Mouse (Mus musculus) right cerebral cortex, postnatal 4 days (tissue): ENCODE measurements around the gene Prkar2b.

ENCODE experiments used
- DNase-seq: peaks from one replicate; pipeline ENCODE4 v3.0.0-alpha.2; 2022

Prkar2b gene

DNA sequence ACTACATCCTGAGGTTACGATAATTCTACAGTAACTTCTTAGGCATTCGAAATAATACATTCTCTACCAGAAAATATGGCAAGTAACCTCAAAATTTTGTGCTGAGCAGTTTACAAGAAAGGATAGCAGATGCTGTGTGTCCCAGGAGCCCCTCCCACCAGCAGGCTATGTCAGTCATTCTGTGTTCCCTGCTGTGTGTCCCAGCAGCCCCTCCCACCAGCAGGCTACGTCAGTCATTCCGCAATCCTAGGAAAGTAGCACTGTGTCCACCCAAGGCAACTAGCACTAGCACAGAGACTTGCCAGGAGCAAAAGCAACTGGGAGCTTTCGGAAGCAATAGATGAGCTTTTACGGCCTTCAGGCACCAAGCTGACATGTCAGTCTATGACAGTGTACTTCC, 97.0 kb downstream of the Prkar2b start:
- no peak for DNase-seq

DNA sequence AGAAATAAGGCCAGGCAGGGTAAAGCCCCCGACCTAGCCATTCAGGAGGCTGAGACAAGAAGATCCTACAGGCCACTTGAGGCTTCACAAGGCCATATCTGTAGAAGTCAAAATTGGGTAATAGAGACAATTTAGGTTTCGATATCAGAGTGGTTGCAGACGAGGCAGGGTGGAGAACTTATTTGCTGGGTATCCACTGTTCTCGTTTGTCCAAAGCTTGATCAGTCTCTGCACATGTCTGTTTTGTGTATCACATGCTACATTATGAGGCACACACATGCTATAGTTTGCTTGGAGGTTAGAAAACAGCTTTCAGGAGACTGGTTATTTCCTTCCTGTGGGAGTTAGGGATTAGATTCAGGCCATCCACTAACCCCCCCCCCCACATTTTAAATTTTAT, 105.3 kb downstream of the Prkar2b start:
- DNase-seq, result no peak

DNA sequence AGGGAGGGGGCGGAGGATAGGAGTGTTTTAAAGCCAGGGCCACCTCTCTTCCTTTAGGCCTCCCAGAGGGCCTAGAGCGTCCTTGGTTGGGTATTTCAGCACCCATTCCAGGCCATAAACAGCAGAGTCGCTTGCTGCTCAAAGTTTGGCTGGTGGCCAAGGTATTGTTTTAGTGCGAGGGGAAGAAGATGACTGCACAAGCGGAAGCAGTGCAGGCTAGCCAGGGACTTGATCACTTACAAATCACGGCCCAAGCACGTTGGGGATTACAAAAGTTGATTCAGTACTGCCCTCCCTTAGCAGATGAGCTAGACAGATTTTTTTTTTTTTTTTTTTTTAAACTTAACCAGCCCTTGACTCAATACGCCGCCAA, 110.5 kb downstream of the Prkar2b start:
- DNase-seq, result peak; percentile 68

DNA sequence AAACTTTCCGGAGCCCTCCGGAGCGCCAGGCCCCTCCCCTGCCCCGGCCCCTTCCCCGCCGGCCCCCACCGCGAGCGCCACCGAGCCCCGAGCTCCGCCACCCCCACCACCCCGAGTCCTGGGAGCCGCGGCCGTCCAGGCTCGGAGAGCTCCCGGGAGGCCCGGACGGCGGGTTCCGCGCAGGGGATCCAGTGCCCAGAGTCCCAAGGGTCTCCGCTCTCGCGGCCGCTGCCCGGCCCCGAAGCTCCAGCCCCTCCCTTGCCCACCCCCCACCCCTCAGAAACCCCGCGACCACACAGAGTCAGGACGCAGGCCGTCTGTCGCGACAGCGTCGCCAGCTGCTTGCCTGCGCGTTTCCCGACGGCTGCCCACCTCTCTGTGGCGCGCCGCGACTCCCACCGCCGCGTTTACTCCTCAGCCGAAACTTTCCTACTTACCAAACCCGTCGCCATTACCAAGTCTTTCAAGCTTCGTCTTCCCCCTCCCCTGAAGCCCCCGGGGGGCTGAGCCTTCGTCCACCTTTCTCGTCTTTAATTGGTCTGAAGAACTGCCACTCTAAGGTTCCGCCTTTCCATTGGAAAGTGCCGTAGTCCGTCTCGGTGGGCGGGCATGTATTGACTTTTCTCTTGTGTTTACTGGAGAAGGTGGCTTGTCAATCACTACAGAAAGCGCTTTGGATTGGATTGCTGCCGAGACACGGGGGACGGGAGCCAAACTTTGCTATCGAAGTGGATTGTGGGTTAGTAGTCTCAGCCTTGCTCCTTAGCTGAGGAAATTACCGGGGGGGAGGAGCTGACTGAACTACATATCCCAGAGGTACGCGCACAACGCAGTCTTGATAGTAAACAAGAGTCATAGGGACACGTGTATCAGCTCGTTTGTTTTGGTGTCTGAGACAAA, 111.1 kb downstream of the Prkar2b start, which contains the start of gene Hbp1:
TSS of gene Hbp1 (minus strand) at position 777 of the 900 bp plus-strand sequence.
- DNase-seq, result peak; percentile 99

DNA sequence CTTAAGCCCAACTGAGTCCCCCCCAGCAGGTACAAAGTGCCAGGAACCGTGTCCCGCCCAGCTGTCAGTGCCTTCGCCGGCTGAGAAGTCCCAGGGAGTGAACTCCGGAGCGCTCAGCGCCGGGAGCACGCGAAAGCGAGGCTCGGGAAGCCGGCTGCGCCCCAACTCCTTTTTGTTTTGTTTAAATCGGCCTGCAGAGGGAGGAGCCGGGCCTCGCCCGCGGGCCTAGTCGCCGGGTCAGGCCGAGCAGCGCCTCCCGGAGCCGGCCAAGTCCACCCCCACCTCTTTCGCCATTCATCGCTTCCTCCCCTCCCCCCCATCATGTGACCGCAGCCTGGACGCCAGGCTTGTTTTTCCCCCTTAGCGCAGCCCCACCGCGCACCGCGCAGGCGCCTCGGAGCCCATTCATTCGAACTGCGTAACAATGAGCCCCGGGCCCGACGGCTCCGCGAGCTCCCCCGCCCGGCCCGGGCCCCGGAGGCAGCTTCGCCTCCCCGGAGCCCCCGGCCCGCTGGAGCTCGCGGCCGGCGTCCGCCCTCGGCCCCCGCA, 111.8 kb downstream of the Prkar2b start:
- DNase-seq, result peak; percentile 89

DNA sequence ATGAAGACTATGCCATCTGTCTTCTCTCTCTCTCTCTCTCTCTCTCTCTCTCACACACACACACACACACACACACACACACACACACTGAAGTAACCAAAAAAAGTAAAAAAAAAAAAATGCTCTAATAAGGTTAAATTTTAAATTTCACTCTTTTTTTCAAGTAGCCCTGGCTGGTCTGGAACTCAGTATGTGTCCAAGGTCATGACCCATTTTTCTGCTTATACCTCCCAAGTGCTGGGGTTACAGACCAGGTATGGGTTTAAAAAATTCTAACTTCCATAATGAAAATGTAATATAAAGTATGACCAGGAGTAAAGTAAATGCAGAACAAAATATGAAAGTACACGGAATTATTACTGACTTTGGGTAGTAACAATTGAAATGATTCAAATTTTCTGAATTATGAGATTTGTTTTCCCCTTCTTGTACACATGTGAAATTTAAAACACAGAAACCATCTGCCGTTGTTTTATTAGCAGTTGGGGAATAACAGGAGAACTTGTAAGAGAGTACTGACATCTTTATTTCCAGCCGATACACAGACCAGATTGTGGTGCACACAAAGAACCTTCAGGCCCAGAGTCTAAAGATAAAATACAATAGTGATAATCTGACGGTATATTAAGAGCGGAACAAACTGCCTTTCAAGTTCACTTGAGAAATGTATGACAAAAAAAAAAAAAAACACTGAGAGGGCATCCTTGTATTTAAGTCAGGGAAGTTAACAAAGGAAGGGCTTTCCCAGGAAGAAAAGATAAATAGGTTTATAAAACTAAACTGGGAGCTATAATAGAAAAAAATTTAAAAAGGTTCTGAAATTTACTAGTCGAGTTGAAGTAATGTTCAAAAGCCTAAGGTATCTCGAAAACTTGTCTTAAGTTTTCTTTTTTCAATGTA, 112.7 kb downstream of the Prkar2b start:
- DNase-seq, result no peak

DNA sequence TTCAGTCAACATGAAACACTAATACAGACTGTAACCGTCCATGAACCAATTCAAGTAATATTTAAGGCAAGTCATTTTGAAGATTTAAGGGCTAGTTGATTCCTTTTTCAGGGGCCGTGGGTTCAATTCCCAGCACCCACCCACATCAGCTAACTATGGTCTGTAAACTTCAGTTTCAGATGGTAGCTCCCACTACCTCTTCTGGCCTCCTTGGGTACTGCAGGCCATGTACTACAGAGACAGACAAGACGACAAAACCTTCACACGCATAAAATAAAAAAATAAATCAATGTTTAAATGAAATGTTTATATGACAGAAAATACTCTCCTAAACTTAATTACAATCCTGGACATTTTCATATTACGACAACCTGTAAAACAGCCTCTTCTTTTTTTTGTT, 113.6 kb downstream of the Prkar2b start:
- DNase-seq, result no peak

DNA sequence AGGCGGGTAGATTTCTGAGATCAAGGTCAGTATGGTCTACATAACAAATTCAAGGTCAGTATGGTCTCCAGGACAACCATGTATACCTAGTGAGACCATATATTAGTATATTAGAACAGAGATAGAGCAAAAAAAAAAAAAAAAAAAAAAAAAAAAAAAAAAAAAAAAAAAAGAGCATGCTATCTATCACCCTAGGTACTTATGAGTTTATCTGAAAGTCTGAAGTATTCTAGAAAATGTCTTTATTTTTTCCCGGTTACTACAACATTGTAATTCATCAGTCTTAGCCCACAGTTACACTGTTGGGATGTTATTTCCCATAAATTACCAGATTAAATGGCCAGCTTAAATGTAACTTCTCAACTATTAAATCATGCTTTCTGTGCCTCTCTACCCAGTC, 116.7 kb downstream of the Prkar2b start:
- no peak for DNase-seq

DNA sequence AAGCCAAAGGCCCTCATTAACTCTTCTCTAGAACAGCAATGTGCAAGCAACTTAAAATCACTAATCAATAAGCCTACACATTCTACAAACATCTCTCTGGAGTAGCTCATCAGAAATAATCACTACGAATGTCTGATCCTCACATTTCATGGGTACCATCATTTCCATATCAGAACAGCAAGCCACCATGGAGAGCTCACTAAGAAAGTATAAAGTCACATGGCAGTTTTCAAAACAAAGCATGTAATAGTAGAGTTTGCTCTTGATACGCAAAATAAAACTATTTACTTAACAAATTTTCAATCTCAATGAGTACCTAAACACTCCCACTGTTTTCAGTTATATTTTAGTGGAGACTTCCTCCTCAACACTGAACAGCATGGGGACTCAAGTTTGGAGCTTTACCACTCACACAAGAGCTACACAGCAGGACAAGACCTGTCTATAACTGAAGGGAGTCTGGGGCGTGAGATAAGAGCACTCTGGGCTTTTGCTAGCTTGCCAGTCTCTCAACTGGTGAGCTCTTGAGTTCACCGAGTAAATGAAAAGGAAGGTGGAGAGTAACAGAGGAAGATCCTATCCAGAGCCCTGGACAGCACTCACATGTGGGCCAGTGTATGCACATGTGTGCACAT, 118.0 kb downstream of the Prkar2b start:
- no peak for DNase-seq

DNA sequence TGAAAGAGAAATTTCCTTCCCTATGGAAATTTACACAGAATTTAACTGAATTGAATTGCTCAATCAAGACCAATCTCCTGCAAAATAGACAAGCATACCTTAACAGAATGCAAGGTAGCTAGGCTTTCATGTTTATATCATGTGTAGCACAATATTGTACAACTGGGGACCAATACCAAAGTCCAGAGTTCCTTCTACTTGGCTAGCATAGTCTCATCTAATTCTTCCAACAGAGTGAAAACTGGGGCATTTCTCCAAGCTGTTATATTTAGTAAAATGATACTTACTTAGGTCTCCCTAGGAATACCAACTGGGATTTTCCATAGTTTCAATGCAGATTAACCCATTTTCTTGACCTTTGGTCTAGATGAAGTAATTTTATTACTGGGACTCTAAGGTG, 122.1 kb downstream of the Prkar2b start:
- no peak for DNase-seq

DNA sequence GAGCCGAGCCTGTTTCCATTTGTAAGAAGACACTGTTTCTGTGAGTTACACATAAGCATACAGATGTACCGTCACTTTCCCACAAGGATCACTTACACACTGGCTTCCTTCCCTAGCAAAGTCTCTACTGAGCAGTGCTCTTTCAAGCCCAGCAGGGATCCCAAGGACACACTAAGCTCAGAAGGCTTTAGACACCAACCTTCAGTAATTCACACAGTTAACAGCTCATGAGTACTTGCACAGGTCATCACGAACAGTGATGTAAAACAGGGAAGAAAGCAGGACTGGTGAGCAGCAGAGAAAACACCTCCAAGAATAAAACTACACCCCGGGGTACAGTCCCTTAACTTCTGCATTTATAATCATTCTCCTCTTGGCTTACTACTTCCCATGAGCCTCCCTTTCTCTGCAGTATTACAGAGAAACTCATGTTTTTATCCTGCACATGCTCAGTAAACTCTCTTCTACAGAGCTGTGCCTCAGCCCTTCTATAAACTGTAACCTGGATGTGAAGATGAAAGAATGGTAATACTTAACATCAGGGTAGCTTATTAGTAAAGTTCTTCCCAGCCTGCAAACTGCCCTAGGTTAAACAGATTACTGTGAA, 122.6 kb downstream of the Prkar2b start:
- DNase-seq, result no peak

DNA sequence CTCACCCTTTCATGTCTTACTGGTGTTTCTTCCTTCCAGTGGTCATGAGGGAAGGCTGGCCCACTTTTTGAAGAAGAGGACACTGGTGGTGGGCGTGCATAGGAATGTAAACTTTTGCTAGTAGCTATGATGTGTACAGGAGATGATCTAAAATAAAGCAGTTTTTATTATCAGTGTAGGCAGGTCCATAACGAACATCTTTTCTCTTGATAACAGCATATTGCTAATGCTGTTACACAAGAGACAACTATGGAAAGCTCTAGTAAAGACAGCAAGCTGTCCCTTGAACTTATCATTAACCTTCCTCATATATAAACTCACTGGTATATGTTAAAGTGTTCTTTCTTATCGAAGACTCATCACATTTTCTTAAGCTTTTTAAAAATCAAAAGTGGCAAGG, 123.5 kb downstream of the Prkar2b start:
- DNase-seq, result no peak

DNA sequence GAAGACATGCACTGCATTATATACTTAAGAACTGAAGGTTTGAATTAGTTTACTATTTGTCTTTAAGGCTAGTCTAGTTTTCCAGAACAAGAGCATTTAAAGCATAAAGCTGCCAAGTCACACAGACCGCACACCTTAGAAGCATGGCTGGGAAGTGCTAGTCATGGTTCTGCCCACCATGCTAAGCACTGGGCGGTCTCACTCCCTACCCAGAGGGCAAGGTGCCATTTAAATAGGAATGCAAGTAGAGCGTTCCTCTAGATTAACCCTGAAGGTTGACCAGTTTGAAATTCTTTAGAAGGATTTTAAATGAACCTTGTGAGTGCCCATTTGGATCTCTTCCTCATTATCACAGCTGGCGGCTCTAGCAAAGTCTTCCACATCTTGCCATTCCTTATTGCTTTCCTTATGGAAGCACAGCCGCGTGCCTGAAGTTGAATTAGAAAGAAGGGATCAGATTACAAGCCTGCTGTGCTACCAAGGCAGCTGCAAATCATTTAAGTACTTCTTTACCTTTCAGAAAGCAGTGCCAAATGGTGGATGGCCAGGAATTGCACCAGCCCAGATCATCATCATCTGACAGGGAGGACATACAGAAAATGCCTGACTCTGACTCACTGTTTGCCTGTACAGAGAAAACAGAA, 124.3 kb downstream of the Prkar2b start:
- DNase-seq, result no peak

DNA sequence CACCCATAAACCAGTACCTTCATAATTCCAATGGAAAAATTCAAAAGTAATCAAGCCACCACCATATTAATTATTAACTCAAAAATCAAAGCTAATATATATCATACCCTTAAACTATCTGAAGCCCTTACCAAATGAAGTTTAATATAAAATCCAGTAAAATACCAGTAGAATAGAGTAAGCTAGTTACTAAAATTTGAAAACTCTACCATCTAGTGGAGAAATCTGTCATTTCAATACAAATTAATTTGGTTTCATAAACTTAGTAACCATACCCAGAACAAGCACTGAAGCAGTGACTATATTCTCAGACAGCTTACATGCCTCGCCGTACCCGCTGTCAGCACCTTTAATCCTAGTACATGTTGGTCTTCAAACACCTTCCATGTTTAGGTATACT, 129.3 kb downstream of the Prkar2b start:
- DNase-seq, result no peak

DNA sequence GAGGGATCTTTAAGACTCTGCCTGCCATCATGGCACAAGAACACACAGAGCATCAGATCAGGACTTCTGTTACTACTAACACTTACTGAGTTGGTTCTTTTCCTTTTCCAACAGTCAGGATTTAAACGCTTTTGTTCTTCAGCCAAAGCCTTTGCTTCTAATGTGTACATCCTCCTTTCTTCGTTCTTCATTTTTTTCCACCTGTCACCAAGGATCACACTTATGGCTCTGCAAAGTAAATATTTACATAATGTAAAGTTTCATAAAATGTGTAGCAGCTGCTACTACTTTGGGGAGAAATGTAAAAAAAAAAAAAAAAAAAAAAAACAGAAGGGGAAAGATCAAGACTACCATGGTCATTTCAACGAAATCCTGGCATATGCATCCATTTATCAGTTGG, 132.6 kb downstream of the Prkar2b start:
- DNase-seq, result no peak

DNA sequence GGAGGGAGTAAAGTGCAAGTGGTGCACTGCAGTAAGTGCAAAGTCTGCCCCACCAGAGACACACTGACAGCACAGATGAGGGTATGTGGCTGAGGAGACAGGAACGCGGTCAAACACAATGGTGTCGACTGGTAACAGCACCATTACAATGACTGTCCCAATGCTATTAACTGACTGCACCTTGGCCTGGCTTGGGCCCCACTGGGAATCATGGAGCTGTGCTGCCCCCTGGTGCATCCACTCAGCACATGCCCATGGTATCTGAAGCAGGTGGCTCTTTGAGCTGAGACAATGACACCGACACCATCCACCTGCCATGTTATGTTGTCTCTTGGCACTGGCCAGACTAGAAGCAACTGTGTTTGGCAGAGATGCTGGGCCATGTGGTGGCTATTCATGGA, 134.4 kb downstream of the Prkar2b start:
- DNase-seq, result peak; percentile 75

DNA sequence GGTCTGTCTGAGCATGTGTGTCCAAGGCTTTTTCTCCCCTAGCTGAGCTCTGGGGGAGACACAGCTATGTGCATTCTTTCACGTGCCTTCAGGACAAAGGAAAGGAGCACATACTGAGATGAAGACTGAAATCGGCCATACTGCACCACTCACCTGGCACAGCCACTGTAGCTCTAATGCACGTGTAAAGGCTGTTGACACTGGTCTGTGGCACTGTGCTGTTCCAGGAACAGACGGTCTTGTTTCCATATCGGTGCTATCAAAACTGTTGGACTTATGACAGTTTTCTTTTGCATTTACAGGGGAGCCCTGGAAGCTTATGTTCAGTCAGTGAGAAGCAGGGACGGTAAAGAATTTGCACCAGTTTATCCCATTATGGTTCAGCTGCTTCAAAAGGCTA, 135.8 kb downstream of the Prkar2b start:
- no peak for DNase-seq

DNA sequence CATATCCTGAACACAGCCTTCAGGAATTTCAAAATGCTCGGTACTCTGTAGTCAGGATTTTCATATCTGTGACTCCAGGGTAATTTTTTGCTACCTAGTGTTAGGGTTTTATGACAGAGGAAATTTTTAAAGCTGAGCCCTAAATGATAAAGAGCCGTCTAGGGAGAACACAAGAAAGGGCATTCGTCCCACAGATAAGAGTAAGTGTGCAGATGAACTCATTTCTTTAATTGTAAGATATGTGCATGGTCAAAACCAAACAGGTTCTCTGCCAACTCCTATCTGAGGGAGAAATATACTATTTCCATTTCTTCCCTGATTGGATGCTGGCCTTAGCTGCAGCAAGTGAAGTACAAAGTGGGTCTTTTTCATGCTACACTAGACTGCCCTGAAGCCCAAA, 137.0 kb downstream of the Prkar2b start:
- DNase-seq, result no peak

DNA sequence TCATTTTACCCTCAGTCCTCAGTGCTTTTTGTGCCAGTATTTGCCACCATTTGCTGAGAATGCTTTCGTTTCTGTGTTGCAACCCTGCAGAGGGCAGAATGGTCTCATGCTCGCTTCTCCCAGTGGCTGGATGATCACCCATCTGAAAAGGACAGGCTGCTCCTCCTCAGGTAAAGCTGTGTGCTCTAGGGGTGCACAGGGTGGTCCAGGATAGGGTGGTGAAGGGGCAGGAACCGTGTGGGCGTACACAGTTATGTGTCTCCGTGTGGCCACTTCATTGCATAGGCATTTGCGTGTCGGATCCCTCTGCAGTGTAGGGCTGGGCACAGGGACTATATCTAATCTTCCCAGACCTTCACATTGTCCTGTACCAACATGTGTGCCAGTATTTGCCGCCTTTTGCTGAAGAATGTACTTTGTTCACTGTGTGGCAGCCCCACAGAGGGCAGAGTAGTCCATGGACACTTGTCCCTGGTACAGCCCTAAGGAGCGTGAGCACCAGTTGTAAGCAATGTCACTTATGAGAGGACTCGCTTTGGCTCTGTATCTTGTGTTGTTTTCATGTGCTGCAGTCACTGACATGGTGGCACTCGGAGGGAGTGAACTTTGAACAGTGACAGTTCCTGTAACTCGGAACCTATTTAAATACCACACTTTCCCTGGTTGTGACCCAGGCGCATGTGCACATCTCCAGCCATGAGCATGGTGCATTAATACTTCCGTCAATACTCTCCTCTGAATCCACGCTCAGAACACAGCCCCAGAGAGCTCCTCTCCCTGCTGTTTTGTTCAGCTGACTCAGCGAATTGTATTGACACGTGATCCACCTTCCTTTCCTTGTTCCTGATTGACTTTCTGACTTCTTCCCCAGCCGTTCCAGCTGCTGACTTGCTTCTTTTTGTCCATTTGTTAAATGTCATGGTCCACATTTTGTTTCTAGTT, 140.4 kb downstream of the Prkar2b start:
- DNase-seq, result no peak

DNA sequence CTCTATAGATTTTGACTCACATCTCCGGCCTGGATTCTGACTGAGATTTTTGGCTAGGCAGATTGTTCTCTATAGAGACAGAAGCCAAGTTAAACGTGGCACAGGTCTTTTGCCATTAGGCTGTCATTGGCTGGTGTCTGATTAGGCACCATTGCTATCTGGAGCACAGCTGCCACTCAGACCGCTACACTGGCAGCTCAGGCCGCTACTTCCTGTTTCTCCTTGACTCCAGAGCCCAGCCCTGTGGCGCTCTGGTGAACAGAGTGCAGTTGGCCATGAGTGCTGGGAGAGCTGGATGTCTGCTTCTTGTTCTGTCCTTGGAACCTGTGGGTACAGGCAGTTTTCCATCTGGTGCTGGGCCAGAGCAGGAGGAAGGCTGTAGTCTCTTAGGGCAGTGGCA, 143.9 kb downstream of the Prkar2b start:
- no peak for DNase-seq

DNA sequence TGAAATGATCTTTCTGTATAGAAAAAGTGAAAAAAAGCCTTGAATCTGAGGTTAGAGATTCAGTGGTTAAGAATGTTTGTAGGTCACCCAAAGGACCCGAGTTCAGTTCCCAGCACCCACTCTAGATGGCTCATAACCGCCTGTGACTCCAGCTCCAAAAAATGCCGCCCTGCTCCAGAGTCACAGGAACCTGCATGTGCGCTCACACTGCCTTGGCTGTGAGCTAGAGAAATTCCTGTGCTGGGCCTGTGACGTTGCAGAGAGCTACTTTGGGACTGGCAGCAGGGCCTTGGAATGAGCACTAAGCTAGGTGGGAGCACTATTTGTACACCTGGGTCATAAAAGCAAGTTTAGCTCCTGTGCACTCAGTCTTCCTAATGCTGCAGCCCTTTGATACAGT, 144.4 kb downstream of the Prkar2b start:
- no peak for DNase-seq
